27 mouse cellular contexts compared by ENCODE assay signal in the genomic region with DNA sequence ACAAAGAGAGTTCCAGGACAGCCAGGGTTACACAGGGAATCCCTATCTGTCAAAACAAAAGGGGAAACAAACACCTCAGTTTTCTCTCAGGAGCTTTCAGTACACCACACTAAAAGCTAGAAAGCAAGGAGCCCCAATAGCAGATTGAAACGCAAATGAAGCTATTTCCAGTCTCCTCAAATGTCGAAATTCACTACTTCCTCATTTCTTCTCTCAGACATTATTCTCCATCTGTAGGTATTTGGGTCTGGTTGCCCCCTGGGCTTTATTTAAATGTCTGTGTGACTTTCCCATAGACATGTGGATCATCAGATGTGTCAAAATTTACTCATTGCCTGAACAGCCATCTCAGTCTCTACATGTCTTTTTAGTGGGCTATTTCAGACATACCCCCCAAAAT.
"Had no signal": no experiment of that assay in that cellular context is flagged by ENCODE, and none has a peak within 500 bp of the region (broad histone marks: within the 10 kb centered on the region; RNA-seq: fewer than 3 reads in every experiment).

No protein-coding gene starts in this region.

- H3K27me3 ChIP-seq: heart, embryonic 12.5 days; hindbrain, embryonic 12.5 days; intestine, embryonic 15.5 days; limb, embryonic 12.5 days; liver, embryonic 13.5 days had no signal

- H3K9me3 ChIP-seq: heart, embryonic 10.5 days; heart, embryonic 12.5 days; hindbrain, embryonic 10.5 days; hindbrain, embryonic 12.5 days; intestine, embryonic 15.5 days; limb, embryonic 10.5 days; limb, embryonic 12.5 days; liver, embryonic 13.5 days had no signal

- DNase-seq: gastrocnemius, adult 2 months; gastrocnemius, postnatal 10 days; gastrocnemius, postnatal 25 days; heart, adult 2 months; heart, postnatal 10 days; heart, postnatal 4 days; kidney, adult 18-20 months; kidney, adult 8-10 months; kidney, postnatal 10 days; kidney, postnatal 25 days; kidney, postnatal 4 days; liver; liver, embryonic 13.5 days had no signal

- ATAC-seq: hindbrain, embryonic 16.5 days; inflammation-experienced regulatory T-cells, adult 6 months; intestine, embryonic 15.5 days; intestine, postnatal 0 days had no signal

- H3K27ac ChIP-seq: gastrocnemius, adult 2 months; heart, adult 2 months; heart, embryonic 10.5 days; hindbrain, embryonic 10.5 days; hindbrain, embryonic 12.5 days; hindbrain, embryonic 14.5 days; intestine, embryonic 15.5 days; layer of hippocampus, adult 2 months; left cerebral cortex, adult 2 months; limb, embryonic 10.5 days; limb, embryonic 12.5 days; liver, embryonic 13.5 days had no signal

- H3K4me3 ChIP-seq: gastrocnemius, adult 2 months; heart, adult 2 months; heart, embryonic 10.5 days; heart, embryonic 12.5 days; hindbrain, embryonic 10.5 days; hindbrain, embryonic 12.5 days; intestine, embryonic 15.5 days; layer of hippocampus, adult 2 months; left cerebral cortex, adult 2 months; limb, embryonic 10.5 days; limb, embryonic 12.5 days; liver, embryonic 13.5 days had no signal

- H3K36me3 ChIP-seq: heart, embryonic 10.5 days; heart, embryonic 12.5 days; hindbrain, embryonic 10.5 days; hindbrain, embryonic 12.5 days; intestine, embryonic 15.5 days; limb, embryonic 10.5 days; limb, embryonic 12.5 days; liver, embryonic 13.5 days had no signal

- H3K4me2 ChIP-seq: heart, embryonic 12.5 days; hindbrain, embryonic 12.5 days; hindbrain, embryonic 14.5 days; intestine, embryonic 15.5 days; limb, embryonic 12.5 days; liver, embryonic 11.5 days; liver, embryonic 13.5 days had no signal

- H3K9ac ChIP-seq: heart, embryonic 12.5 days; hindbrain, embryonic 12.5 days; hindbrain, embryonic 14.5 days; intestine, embryonic 15.5 days; limb, embryonic 12.5 days; liver, embryonic 13.5 days had no signal

- H3K4me1 ChIP-seq: heart, embryonic 10.5 days; heart, embryonic 12.5 days; hindbrain, embryonic 12.5 days; intestine, embryonic 15.5 days; liver, embryonic 13.5 days had no signal
